Mouse (Mus musculus): ENCODE measurements around the gene Lamb3.

GRCm38 (mm10) chr1:193243571-193244193 lies 36.2 kb downstream of the Lamb3 start:
- TF ChIP-seq POLR2A (IDR thresholded peaks at IDR 0.05; ENCODE audit: borderline replicate concordance, control insufficient read depth, low read depth, low read length) (no peak), CTCF (IDR thresholded peaks at IDR 0.05; ENCODE audit: control insufficient read depth, insufficient read depth, low read length) (no peak)
